Mouse (Mus musculus) forebrain, embryonic 10.5 days (tissue): ENCODE data around the gene Grm8. TPM values are rescaled to one million over a fixed set of nuclear protein-coding genes. Genes with fewer than 3 reads are reported as not detected.

Experiments used
- DNase-seq: peaks from one replicate; pipeline ENCODE4 v3.0.0-alpha.2; 2017; ENCODE audit warnings: low spot score; ENCODE audit errors: extremely low spot score
- H3K27ac ChIP-seq: fragments of 300-500 bp; sonication (generic); 2 replicates; pipeline ENCODE4 v1.5.1; 2016; ENCODE audit warnings: mild to moderate bottlenecking
- H3K27me3 ChIP-seq: fragments of 300-500 bp; sonication (generic); 2 replicates; pipeline ENCODE4 v1.6.1; 2016; ENCODE audit warnings: mild to moderate bottlenecking; ENCODE audit not compliant: poor library complexity, severe bottlenecking
- H3K36me3 ChIP-seq: fragments of 300-500 bp; sonication (generic); replicated peaks from 2 replicates; pipeline ENCODE4 v1.6.1; 2016; ENCODE audit warnings: mild to moderate bottlenecking, moderate library complexity
- H3K4me1 ChIP-seq: fragments of 300-500 bp; sonication (generic); 2 replicates; pipeline ENCODE4 v1.6.1; 2016
- H3K4me3 ChIP-seq: fragments of 300-500 bp; sonication (generic); 2 replicates; pipeline ENCODE4 v1.5.1; 2016; ENCODE audit warnings: mild to moderate bottlenecking, moderate library complexity
- H3K9me3 ChIP-seq: fragments of 300-500 bp; sonication (generic); 2 replicates; pipeline ENCODE4 v1.6.1; 2016; ENCODE audit warnings: mild to moderate bottlenecking, moderate library complexity
- WGBS: fragments of 180-500 bp; shearing (Covaris S2); methylation state at CpG from one replicate; pipeline ENCODE4 v1.1.7; 2016; 5-methylcytosine and 5-hydroxymethylcytosine counted together
- polyA plus RNA-seq: library from polyadenylated mRNA; unstranded; fragments of >200 nt; fragmentation: Nextera tagmentation; extraction: Ambion mirVana; gene quantifications from 2 replicates; pipeline ENCODE4 v1.2.1, GENCODE M21; 2016

Gene Grm8
- polyA plus RNA-seq, 1 experiment from 2014 or later, result 0.78 TPM

GRCm38 (mm10) chr6:27360440-27360839 is 774.5 kb downstream of the Grm8 start:
- H3K27ac ChIP-seq, result no peak overlapping the region
- H3K4me1 ChIP-seq, result no peaks in the 10 kb centered on the region
- DNase-seq, result no peak
- no peaks in the 10 kb centered on the region for H3K36me3 ChIP-seq
- H3K27me3 ChIP-seq, result no peaks in the 10 kb centered on the region
- no peak overlapping the region for H3K4me3 ChIP-seq
- no peaks in the 10 kb centered on the region for H3K9me3 ChIP-seq

- H3K4me3 ChIP-seq, result no peak overlapping the region
- DNase-seq, result no peak
- no peaks in the 10 kb centered on the region for H3K36me3 ChIP-seq
- H3K27ac ChIP-seq, result no peak overlapping the region
- no peaks in the 10 kb centered on the region for H3K9me3 ChIP-seq
- no peaks in the 10 kb centered on the region for H3K27me3 ChIP-seq
- 91% methylated on average over 4 of the region's 4 CpGs for WGBS
- H3K4me1 ChIP-seq, result no peaks in the 10 kb centered on the region
Observed at GRCm38 (mm10) chr6:27351147-27351546, 783.8 kb downstream of the Grm8 start.

GRCm38 (mm10) chr6:27348272-27348671 is 786.7 kb downstream of the Grm8 start:
- H3K4me3 ChIP-seq, result no peak overlapping the region
- 86% methylated on average over 2 of the region's 2 CpGs for WGBS
- no peak overlapping the region for H3K27ac ChIP-seq
- no peaks in the 10 kb centered on the region for H3K9me3 ChIP-seq
- H3K4me1 ChIP-seq, result no peaks in the 10 kb centered on the region
- no peak for DNase-seq
- H3K36me3 ChIP-seq, result no peaks in the 10 kb centered on the region
- H3K27me3 ChIP-seq, result no peaks in the 10 kb centered on the region

- no peaks in the 10 kb centered on the region for H3K4me1 ChIP-seq
- no peaks in the 10 kb centered on the region for H3K27me3 ChIP-seq
- WGBS, result 85% methylated on average over 1 of the region's 1 CpGs
- DNase-seq, result no peak
- H3K4me3 ChIP-seq, result no peak overlapping the region
- H3K36me3 ChIP-seq, result no peaks in the 10 kb centered on the region
- H3K27ac ChIP-seq, result no peak overlapping the region
- no peaks in the 10 kb centered on the region for H3K9me3 ChIP-seq
Observed at GRCm38 (mm10) chr6:27346311-27346710, 788.7 kb downstream of the Grm8 start.

- Histone ChIP-seq H3K4me3 (no peak overlapping the region), H3K36me3 (no peaks in the 10 kb centered on the region), H3K9me3 (no peaks in the 10 kb centered on the region), H3K4me1 (no peaks in the 10 kb centered on the region), H3K27ac (no peak overlapping the region), H3K27me3 (no peaks in the 10 kb centered on the region)
- DNase-seq, result no peak
- 89% methylated on average over 4 of the region's 4 CpGs for WGBS
Observed at GRCm38 (mm10) chr6:27340131-27340530, 794.8 kb downstream of the Grm8 start.

- no peak overlapping the region for H3K27ac ChIP-seq
- no peaks in the 10 kb centered on the region for H3K36me3 ChIP-seq
- H3K9me3 ChIP-seq, result no peaks in the 10 kb centered on the region
- H3K4me3 ChIP-seq, result no peak overlapping the region
- no peaks in the 10 kb centered on the region for H3K27me3 ChIP-seq
- no peaks in the 10 kb centered on the region for H3K4me1 ChIP-seq
- 84% methylated on average over 1 of the region's 1 CpGs for WGBS
- DNase-seq, result no peak
Observed at GRCm38 (mm10) chr6:27318575-27318974, 816.4 kb downstream of the Grm8 start.

GRCm38 (mm10) chr6:27317422-27317821 is 817.6 kb downstream of the Grm8 start:
- H3K4me3 ChIP-seq, result no peak overlapping the region
- DNase-seq, result no peak
- H3K36me3 ChIP-seq, result no peaks in the 10 kb centered on the region
- no peaks in the 10 kb centered on the region for H3K27me3 ChIP-seq
- H3K9me3 ChIP-seq, result no peaks in the 10 kb centered on the region
- 89% methylated on average over 3 of the region's 3 CpGs for WGBS
- H3K4me1 ChIP-seq, result no peaks in the 10 kb centered on the region
- H3K27ac ChIP-seq, result no peak overlapping the region

GRCm38 (mm10) chr6:27316018-27316417 is 819.0 kb downstream of the Grm8 start:
- DNase-seq, result no peak
- Histone ChIP-seq H3K27me3 (no peaks in the 10 kb centered on the region), H3K36me3 (no peaks in the 10 kb centered on the region), H3K27ac (no peak overlapping the region), H3K9me3 (no peaks in the 10 kb centered on the region), H3K4me1 (no peaks in the 10 kb centered on the region), H3K4me3 (no peak overlapping the region)
- WGBS, result 84% methylated on average over 1 of the region's 1 CpGs

GRCm38 (mm10) chr6:27314273-27315009 is 820.5 kb downstream of the Grm8 start:
- Histone ChIP-seq H3K27ac (no peak overlapping the region), H3K36me3 (no peaks in the 10 kb centered on the region), H3K9me3 (no peaks in the 10 kb centered on the region), H3K4me1 (no peaks in the 10 kb centered on the region), H3K27me3 (no peaks in the 10 kb centered on the region), H3K4me3 (no peak overlapping the region)
- DNase-seq, result no peak
- 93% methylated on average over 5 of the region's 5 CpGs for WGBS

- Histone ChIP-seq H3K36me3 (no peaks in the 10 kb centered on the region), H3K27ac (no peak overlapping the region), H3K27me3 (no peaks in the 10 kb centered on the region), H3K9me3 (no peaks in the 10 kb centered on the region), H3K4me1 (no peaks in the 10 kb centered on the region), H3K4me3 (no peak overlapping the region)
- no peak for DNase-seq
Observed at GRCm38 (mm10) chr6:27310401-27310800, 824.6 kb downstream of the Grm8 start.

- H3K27me3 ChIP-seq, result no peaks in the 10 kb centered on the region
- no peak overlapping the region for H3K4me3 ChIP-seq
- 77% methylated on average over 2 of the region's 2 CpGs for WGBS
- DNase-seq, result no peak
- no peaks in the 10 kb centered on the region for H3K36me3 ChIP-seq
- no peak overlapping the region for H3K27ac ChIP-seq
- H3K4me1 ChIP-seq, result no peaks in the 10 kb centered on the region
- H3K9me3 ChIP-seq, result no peaks in the 10 kb centered on the region
Observed at GRCm38 (mm10) chr6:27305351-27305750, 829.6 kb downstream of the Grm8 start.

GRCm38 (mm10) chr6:27264972-27265371 is 870.0 kb downstream of the Grm8 start:
- H3K4me3 ChIP-seq, result no peak overlapping the region
- no peak overlapping the region for H3K27ac ChIP-seq
- DNase-seq, result no peak
- no peaks in the 10 kb centered on the region for H3K27me3 ChIP-seq
- H3K36me3 ChIP-seq, result no peaks in the 10 kb centered on the region
- no peaks in the 10 kb centered on the region for H3K9me3 ChIP-seq
- H3K4me1 ChIP-seq, result no peaks in the 10 kb centered on the region

GRCm38 (mm10) chr6:27262611-27263010 is 872.4 kb downstream of the Grm8 start:
- Histone ChIP-seq H3K36me3 (no peaks in the 10 kb centered on the region), H3K4me1 (no peaks in the 10 kb centered on the region), H3K27ac (no peak overlapping the region), H3K27me3 (no peaks in the 10 kb centered on the region), H3K9me3 (no peaks in the 10 kb centered on the region), H3K4me3 (no peak overlapping the region)
- DNase-seq, result no peak

GRCm38 (mm10) chr6:27240416-27240815 is 894.6 kb downstream of the Grm8 start:
- Histone ChIP-seq H3K9me3 (no peaks in the 10 kb centered on the region), H3K4me1 (no peaks in the 10 kb centered on the region), H3K27ac (no peak overlapping the region), H3K36me3 (no peaks in the 10 kb centered on the region), H3K4me3 (no peak overlapping the region), H3K27me3 (no peaks in the 10 kb centered on the region)
- DNase-seq, result no peak
